Mouse (Mus musculus) left cerebral cortex, adult 2 months (tissue): ENCODE measurements around the gene Btg2. TPM values are rescaled to one million over a fixed set of nuclear protein-coding genes. Genes with fewer than 3 reads are reported as not detected.

Source experiments
- DNase-seq, 2 experiments: peaks; one replicate each; pipeline ENCODE4 v3.0.0; 2021 to 2022; ENCODE audit warnings: low spot score in 2 of 2, mixed read lengths in 1 of 2; ENCODE audit errors: extremely low spot score in 1 of 2
- H3K27ac ChIP-seq: fragments of 200-600 bp; 2 replicates; pipeline ENCODE4 v1.8.1; 2022
- H3K4me3 ChIP-seq: fragments of 200-600 bp; 2 replicates; pipeline ENCODE4 v1.8.1; 2022
- CTCF ChIP-seq: fragments of 200-600 bp; IDR thresholded peaks from 2 replicates; pipeline ENCODE4 v1.8.1; 2022; ENCODE audit warnings: antibody characterized with exemption, mild to moderate bottlenecking, moderate library complexity
- intact Hi-C: fragments of 180-260 bp; cut with DNase I; formaldehyde crosslinking; loops from one replicate; pipeline ENCODE4 v1.15.1; 2025
- total RNA-seq, 2 experiments: library from RNA; stranded (reverse); gene quantifications; 2 replicates each; pipeline ENCODE4 v1.2.3; 2021

Gene Btg2
- total RNA-seq, 2 experiments from 2014 or later, result 26.2 to 28.3 TPM

DNA sequence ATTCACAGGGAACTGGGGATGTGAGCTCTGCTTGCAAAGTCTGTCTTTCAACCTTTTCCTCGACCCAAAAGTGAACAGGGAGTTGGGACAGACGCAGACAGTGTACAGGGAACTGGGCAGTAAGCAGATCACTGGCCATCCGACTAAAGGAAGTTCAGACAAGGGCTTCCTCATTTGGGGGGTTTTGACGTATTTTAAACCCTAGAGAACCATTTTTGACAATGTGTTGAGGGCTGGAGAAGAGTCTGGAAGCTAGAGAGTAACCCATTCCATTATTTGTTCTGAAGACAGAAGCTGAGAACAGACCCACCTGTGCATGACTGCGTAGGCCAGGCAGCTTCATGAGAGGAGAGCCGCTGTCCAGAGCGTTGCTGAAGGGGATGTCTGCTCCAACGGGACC lies 4.8 kb upstream of the Btg2 start:
- TF ChIP-seq CTCF, result no peak
- intact Hi-C loops, result no loop called here
- Histone ChIP-seq H3K27ac (peak overlapping the region; percentile 77), H3K4me3 (no peak overlapping the region)
- no peak for DNase-seq

DNA sequence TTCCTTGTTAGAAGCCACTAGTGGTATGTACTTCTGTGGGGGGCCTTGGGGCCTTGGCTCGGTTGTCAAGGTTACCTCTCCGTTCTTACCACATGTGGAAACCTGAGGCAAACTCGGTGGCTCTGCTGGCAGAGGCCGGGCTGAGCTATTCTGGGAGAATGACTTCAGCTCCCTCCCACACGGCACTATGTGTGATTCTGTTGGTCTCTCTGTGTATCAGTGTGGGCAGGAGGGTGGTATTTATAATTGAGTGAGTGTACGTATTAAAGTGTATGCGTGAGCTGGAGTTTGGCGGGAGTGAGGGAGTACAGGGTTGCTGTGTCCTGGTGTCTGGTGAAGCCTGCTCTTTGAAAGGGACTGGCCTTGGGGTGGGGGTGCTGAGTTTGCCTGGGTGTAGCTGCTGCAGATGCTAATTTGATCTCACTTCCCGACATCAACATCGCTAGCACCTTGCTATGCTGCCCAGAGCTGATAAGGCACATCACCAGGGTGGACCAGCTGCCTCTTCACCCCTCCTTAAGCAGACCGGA lies 4.1 kb upstream of the Btg2 start:
- peak overlapping the region; percentile 77 for H3K27ac ChIP-seq
- intact Hi-C loops, result no loop called here

DNA sequence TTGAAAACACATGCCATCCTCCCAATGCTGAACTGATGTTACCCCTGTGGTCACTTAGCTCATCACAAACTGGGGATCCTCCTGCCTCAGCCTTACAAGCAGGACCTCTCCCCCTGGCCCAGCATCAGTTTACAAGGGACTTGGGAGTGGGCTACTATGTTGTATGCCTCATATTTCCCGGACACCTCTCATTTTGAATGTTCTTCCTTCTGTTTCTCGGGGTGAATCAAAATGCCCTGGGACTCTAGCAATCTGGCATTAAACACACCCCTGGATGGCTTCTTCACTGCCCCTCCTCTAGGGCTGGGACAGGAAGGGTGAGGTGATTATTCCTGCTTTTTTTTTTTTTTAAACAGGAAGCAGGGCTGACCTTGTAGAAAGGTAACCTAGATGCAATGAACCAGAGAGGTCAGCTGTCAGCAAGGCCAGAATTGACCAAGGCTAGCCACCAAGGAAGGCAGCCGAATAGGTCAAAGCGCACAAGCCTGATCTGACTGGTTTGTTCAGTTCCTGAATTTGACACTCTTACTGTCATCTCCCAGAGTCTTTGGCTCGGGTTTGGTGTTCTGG lies 2.0 kb upstream of the Btg2 start:
- intact Hi-C loops, result no loop called here

More for the DNA sequence above, 4.1 kb upstream of the Btg2 start:
- no peak overlapping the region for H3K4me3 ChIP-seq
- TF ChIP-seq CTCF, result no peak
- peak; percentile 80 to 81 for DNase-seq

DNA sequence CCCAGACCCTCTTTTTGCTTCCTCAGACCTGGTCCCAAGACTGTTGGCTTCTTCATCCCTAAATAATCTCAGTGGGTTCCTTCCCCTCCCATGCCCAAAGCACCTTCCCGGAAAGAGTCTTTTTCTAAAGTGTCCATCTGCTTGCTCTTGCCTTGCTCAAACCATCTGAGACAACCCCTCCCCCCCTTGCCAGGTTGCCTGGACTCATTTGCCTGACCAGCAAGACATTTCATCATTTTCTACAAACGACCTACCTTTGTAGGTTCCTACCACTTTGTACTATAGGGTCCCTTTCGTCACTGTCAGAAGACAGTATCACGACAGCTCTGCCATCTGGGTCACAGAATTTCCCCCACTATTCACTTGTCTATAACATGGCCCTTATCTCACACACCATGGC lies 1.5 kb upstream of the Btg2 start:
- no peak for TF ChIP-seq CTCF
- intact Hi-C loops, result no loop called here
- DNase-seq, result no peak
- peak overlapping the region; percentile 65 for H3K27ac ChIP-seq
- H3K4me3 ChIP-seq, result no peak overlapping the region

More for the DNA sequence above, 2.0 kb upstream of the Btg2 start:
- H3K27ac ChIP-seq, result peak overlapping the region; percentile 65; the same call in 1 of the 2 replicates
- TF ChIP-seq CTCF, result no peak
- DNase-seq, result no peak
- H3K4me3 ChIP-seq, result no peak overlapping the region

DNA sequence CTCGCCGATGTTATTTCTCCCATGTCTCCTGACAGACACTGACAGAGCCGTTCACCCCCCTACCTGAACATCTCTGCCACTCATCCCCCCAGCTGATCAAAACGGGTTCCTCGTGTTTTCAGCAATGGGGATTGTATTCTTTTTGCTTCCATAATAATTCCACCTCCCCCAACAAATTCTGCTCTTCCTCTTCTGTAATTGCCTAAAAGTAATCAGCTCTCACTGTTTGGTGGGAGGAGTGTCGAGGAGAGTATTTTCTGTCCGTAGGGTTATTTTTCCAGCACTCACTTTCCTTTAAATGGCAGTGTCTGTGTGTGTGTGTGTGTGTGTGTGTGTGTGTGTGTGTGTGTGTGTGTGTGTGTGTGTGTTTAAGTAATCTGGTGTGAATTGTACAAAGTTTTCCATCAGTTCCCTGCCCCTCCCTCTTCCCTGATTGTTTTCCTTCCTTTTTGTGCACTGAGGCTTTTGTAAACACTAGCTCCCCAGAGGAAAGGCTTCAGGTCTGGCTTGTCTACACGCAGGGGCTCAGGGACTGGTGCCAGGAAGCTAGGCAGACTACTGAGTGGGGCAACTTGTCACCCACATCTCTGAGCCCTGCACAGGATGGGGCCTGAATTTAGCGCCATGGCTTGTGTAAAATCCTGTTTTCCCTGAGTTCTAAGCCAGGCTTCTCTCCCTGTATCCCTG lies 700 bp upstream of the Btg2 start:
- no peak for DNase-seq
- TF ChIP-seq CTCF, result no peak
- intact Hi-C loops, result loop anchor here (1.0 kb wide), 2 partner anchors 14 to 19 kb away; no protein-coding TSS in a partner anchor
- H3K4me3 ChIP-seq, result peak overlapping the region; percentile 79
- H3K27ac ChIP-seq, result peak overlapping the region; percentile 99

DNA sequence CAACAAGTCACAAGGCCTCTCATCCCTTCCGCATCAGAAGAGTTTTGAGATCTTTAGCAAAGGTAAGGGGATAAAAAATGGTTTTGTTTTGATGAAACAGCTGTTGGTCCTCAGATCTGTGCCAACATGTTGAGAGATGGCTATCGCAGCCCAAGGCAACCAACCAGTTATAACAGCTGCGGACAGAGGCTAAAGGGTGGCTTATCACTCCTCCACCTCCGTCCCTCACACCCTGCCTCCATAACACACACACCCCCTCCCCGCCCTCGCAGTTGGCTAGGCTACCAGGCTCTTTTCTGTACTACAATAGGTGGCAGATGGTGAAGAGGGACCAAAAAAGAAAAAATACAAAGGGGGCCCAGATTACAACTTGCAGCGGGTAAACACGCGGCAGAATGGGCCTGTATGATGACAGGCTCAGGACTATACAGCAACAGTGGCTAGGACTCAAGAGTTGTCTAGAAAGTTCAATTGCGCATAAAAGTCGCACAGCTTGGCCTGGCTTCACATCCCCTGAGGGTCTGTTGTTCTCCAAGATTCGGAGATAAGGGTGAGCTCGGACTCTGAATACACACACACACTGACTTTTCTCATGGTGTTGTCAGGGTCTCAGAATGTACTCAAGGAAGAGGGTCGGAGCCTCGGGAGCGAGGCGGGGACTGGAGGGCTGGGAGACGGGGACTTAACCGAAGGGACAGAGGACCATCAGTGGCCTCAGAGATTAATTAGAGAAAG lies 692 bp downstream of the Btg2 start:
- H3K27ac ChIP-seq, result peak overlapping the region; percentile 99
- DNase-seq, result peak in 1 of 2 experiments; percentile 49
- intact Hi-C loops, result loop anchor here (1.0 kb wide), 1 partner anchor 15 kb away; no protein-coding TSS in a partner anchor
- TF ChIP-seq CTCF, result no peak
- peak overlapping the region; percentile 79 for H3K4me3 ChIP-seq

DNA sequence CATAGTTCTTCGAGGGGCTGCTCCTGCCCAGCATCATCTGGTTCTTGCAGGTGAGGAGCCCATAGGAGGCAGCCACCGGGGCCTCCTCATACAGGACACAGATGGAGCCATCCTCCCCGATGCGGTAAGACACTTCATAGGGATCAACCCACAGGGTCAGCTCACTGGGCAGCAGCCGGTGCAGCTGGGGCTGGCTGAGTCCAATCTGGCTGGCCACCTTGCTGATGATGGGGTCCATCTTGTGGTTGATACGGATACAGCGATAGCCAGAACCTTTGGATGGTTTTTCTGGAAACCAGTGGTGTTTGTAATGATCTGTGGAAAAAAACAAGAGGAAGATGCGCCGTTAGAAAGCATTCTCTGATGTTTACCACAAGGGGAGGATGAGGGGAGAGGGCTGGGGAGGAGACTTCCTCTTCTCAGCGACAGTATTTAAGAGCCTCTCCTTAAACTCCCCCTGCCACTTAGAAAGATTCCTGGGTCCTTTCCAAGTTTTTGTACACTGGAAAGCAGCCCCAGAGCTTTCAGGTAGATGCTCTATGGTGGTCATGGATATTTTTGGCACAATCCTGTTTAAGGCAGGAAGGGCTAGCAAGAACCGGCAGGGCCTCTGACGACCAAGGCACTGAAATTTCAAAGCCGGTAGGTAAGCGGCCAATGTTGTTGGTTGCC lies 1.4 kb downstream of the Btg2 start:
- intact Hi-C loops, result loop anchor here (1.0 kb wide), 1 partner anchor 14 kb away; no protein-coding TSS in a partner anchor
- no peak for DNase-seq
- H3K4me3 ChIP-seq, result peak overlapping the region; percentile 79
- H3K27ac ChIP-seq, result peak overlapping the region; percentile 99
- peak; percentile 43 for TF ChIP-seq CTCF

DNA sequence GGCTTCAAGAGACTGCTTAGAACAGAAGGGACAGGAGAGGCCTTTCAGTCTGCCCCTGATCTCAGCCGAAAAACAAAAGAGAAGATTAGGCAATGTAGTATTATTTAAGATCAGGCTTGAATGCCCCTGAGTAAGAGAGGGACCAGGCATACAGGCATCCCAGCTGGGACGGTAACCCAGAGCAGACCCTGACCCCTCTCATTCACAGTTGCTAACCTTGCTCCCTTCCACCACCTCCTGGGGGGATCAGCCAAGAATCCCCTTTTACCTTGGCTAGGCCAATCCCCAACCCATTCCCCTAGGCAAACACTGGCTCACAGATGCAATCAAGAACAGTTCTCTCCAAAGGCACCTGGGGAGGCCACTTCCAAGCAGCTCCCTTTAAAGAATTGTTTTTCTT lies 2.1 kb downstream of the Btg2 start:
- TF ChIP-seq CTCF, result no peak
- no peak for DNase-seq
- Histone ChIP-seq H3K4me3 (peak overlapping the region; percentile 79), H3K27ac (no peak overlapping the region; the same call in 1 of the 2 replicates)
- intact Hi-C loops, result no loop called here

DNA sequence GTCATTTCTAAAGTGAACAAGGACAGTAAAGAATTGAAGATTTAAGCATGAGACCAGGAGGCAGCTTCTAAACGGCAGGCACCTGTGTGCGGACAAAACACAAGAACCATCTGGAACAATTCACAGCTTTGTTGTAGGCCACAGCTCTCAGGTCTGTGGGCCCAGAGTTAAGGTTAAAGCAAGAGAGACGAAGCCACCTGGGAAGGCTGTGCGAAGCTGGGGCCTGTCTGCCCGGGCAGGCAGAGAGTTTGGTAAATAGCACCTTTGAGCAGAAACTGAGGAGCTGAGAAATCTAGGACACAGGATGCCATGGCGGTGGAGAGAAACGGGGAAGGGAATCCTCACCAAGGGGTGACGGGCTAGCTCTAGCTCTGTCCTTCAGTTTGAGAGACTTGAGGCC lies 3.4 kb downstream of the Btg2 start:
- TF ChIP-seq CTCF, result no peak
- intact Hi-C loops, result no loop called here
- Histone ChIP-seq H3K27ac (no peak overlapping the region), H3K4me3 (no peak overlapping the region)
- DNase-seq, result no peak

DNA sequence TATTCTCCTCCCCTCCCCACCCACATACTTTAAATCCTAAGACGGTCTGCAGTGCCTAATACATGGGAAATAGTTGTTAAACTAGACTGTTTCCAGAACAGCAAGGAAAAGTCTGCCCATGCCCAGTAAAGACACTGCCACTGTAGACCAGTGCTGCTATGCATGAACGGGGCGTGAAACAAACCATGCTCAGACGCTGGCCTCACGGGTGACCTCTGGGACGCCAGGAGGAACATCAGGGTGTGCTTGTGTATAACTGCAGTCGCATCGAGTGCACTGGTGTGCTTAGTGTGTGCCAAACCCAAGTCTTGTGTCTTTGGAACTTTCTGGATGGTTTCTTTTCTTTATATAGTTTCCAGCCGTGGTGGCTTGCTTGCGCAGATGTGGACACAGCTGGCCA lies 4.3 kb downstream of the Btg2 start:
- H3K27ac ChIP-seq, result no peak overlapping the region
- H3K4me3 ChIP-seq, result no peak overlapping the region
- intact Hi-C loops, result no loop called here
- DNase-seq, result no peak
- TF ChIP-seq CTCF, result no peak

DNA sequence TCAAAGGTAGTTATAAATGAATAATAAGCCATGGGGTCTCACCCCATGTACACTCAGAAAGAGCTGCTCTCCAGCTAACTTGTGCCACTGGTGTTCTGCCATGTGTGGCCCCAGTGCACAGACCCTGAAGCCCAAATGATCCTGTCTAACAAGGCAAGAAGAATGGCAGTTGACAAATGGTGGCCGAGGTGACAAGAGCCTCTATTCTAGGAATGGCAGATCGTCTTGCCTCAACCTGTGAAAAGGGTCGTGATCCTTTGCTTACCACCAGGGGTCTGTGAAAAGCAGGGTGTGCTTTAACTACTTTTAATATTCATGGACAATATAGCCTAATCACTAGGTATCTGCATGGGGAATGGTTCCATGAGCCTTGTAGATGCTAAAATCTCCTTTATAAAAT lies 4.7 kb downstream of the Btg2 start:
- H3K27ac ChIP-seq, result no peak overlapping the region
- no peak overlapping the region for H3K4me3 ChIP-seq
- intact Hi-C loops, result no loop called here
- TF ChIP-seq CTCF, result no peak
- DNase-seq, result no peak
